Mouse (Mus musculus) heart, postnatal 0 days (tissue): ENCODE measurements around the gene Apobec2.

Experiments used
- CTCF ChIP-seq: IDR thresholded peaks from 2 replicates; pipeline ENCODE4 v1.5.1; 2016; ENCODE audit warnings: antibody characterized with exemption, control low read depth, low read depth
- EP300 ChIP-seq: IDR thresholded peaks from 2 replicates; pipeline ENCODE4 v1.6.1; 2016; ENCODE audit warnings: antibody characterized with exemption, low read depth

GRCm38 (mm10) chr17:48450666-48451352 lies 18.1 kb upstream of the Apobec2 start:
- TF ChIP-seq CTCF, result no peak
- no peak for TF ChIP-seq EP300
